Mouse (Mus musculus) embryonic fibroblast, embryonic 13.5 days (primary cell): ENCODE measurements around the gene Itm2b.

ENCODE experiments used
- CTCF ChIP-seq: IDR thresholded peaks from 2 replicates; pipeline ENCODE4 v1.5.1; 2011; ENCODE audit warnings: mild to moderate bottlenecking, control low read depth, low read length, moderate library complexity, borderline replicate concordance; ENCODE audit not compliant: insufficient read depth
- POLR2A ChIP-seq: IDR thresholded peaks from 2 replicates; pipeline ENCODE4 v1.6.1; 2011; ENCODE audit warnings: low read depth, mild to moderate bottlenecking, control low read depth, low read length, moderate library complexity

DNA sequence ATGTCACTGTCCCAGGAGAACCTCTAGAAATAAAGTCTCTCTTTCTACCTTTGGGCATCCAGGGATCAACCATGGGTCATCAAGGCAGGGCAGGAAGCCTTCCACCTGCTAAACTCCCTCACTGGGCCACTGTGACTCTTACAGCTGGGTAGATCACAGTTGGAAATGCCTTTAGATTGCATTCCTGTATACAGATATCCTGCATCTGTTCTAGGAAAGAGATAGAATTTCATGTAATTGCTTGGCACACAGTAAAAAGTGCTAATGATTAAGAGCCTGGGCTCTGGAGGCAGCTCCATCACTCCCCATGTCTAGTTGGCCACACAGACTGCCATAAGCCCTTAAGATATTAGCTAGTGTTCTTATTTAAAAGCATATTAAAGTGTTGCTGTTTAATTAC, 38.5 kb upstream of the Itm2b start:
- TF ChIP-seq CTCF, result no peak
- no peak for TF ChIP-seq POLR2A
